Mouse (Mus musculus): ENCODE data around the gene Zfand3.

- TF ChIP-seq USF1 (IDR thresholded peaks at IDR 0.05; ENCODE audit: low read depth, low read length) = no peak
- TF ChIP-seq EP300 (IDR thresholded peaks at IDR 0.05; ENCODE audit: low read length) = no peak
- TF ChIP-seq POLR2A (IDR thresholded peaks at IDR 0.05; ENCODE audit: low read depth, low read length) = no peak
- no peak for TF ChIP-seq MAFK (IDR thresholded peaks at IDR 0.05; ENCODE audit: insufficient replicate concordance, low read length)
- no peak for TF ChIP-seq CHD1 (IDR thresholded peaks at IDR 0.05; ENCODE audit: low read depth, low read length)
These were observed 150.9 kb downstream of the Zfand3 start for GRCm38 (mm10) chr17:30155411-30155925.
